Mouse (Mus musculus) lung, adult 2 months (tissue): ENCODE measurements around the gene Psma2.

Experiments used
- CTCF ChIP-seq: fragments of 200-500 bp; IDR thresholded peaks from 2 replicates; pipeline ENCODE4 v1.5.1; 2011; ENCODE audit warnings: mild to moderate bottlenecking, low read length, control low read depth; ENCODE audit not compliant: insufficient read depth
- POLR2A ChIP-seq: fragments of 200-500 bp; IDR thresholded peaks from 2 replicates; pipeline ENCODE4 v1.6.1; 2011; ENCODE audit warnings: low read depth, mild to moderate bottlenecking, control low read depth, low read length, borderline replicate concordance; ENCODE audit errors: extremely low read depth

- TF ChIP-seq POLR2A (no peak), CTCF (no peak)
These were observed 5.4 kb upstream of the Psma2 start for GRCm38 (mm10) chr13:14607616-14608015.
